Mouse (Mus musculus) heart, adult 18-20 months (tissue): ENCODE data around the gene Hagh. TPM values are rescaled to one million over a fixed set of nuclear protein-coding genes. Genes with fewer than 3 reads are reported as not detected.
A peak's percentile ranks its signal among the peaks of the same experiment; 100 is the strongest.

Experiments
- DNase-seq, 2 experiments: peaks; one replicate each; pipeline ENCODE4 v3.0.0; 2021 to 2022; ENCODE audit warnings: mixed read lengths in 1 of 2
- total RNA-seq, 2 experiments: library from RNA; stranded (reverse); gene quantifications; 2 replicates each; pipeline ENCODE4 v1.2.3; 2021

Hagh gene
- total RNA-seq, 2 experiments from 2014 or later = 86.0 to 91.0 TPM

DNA sequence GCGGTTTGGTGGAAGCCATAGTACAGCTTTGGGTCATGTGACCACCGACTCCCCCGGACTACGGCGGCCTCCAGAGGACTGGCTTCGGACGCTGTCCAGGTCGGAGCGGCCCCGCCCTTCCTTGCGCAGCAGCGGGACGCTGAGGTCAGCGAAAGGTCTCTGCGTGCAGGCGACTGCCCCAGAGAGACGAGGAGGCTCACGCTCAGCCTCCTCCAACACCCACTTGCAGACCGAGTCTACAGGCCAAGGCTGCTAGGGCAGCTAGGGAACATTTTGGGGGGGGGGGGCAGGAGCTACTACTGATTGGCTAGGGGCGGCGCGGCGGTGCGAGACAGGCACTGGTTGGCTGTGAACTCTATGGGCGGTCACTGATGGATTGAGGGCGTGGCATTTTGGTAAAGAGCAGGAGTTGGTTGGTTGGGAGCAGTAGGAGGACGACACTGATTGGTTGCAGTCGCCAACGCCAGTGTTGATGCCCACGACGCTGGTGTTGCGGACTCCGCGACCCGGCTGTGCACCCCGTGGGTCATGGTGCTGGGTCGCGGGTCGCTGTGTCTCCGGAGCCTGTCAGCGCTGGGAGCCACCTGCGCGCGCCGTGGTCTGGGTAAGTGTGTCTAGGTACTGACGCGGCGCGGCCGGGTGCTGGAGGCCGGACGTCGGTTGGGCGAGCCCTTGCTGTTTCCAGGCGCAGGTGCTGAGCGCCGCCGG, 10.3 kb downstream of the Hagh start, which contains the start of gene Fahd1:
Gene Fahd1, minus strand, starts transcription at position 300 of the 708 bp plus-strand sequence.
- DNase-seq = peak; percentile 96 to 99

DNA sequence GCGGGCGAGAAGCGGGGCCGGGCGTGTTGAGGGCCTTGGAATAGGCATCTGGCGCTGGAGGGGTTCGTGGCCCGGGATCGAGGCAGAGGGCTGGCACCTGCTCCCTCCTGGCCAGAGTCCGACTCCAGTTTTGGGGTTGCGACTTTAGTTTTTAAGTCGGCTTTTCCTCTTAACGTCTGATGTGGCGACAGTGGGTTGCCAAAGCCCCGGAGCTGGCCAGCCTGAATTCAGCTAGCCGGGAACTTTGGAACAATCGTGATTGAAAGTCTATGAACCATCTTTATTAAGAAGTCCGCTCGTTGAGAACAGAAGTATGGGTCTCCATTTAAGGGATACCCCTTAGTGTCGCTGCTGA, 10.8 kb downstream of the Hagh start:
- no peak for DNase-seq

DNA sequence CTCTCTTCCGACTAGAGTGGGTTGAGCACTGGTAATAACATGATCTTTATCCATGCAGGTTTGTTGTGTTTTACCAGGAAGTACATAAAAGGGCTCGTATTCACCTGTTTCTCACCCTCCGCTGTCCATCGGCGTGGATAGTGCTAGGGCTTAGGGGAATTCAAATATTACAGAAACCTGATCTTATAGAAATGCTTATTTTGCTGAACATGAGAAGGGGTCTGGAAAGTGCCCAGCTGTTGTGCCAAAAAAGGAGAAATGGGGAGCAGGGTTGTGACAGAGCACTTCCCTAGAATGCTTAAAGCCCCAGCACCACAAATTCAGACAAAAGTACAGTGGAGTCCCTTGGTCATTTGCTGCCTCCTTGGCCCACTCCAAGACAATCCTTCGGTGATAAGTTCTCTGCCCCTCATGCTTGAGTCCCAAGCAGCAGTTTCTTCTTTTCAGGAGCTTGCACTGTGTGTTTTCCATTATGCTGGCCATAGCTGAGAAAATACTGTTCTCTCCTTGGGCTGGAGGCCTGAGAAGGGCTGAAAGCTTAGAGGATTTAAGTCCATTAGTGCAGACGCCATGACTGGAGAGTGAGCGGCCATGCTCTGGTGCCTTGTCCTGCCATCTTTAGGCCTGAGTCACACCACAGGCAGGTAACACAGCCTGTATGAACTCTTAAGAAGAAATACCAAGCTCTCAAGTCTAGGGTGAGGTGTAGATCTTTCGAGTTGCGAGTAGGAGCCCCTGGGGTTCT, 11.6 kb downstream of the Hagh start:
- DNase-seq = peak; percentile 18 to 26

DNA sequence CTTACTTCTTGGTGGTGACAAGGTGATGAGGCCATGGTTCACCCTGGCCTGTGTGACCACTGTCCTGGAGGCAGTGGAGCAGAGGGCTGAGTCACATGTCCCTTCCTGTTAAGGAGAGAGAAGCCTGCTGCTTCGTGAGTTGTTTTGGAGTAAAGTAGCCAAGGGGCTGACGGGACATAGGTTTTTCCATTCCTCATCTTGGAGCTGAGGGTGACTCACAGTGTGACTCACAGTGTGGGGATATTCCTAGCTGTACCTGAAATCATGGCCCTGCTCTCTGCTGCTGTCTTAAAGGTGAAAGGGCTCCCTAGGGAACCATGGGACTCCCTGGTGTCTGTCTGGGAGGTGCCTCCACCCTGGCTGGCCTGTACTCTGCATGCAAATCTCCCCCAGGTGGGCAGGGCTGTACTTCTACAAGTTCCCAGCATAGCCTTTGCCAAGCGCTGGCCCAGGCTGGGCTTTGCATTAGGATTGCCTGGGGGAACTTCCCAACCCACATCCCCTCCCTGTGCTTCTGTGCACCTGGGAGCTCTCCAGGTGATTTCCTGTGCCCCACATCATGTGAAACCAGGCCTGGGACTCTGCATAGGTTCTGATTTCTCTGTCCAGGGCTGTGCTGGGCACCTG, 16.0 kb downstream of the Hagh start:
- no peak for DNase-seq

DNA sequence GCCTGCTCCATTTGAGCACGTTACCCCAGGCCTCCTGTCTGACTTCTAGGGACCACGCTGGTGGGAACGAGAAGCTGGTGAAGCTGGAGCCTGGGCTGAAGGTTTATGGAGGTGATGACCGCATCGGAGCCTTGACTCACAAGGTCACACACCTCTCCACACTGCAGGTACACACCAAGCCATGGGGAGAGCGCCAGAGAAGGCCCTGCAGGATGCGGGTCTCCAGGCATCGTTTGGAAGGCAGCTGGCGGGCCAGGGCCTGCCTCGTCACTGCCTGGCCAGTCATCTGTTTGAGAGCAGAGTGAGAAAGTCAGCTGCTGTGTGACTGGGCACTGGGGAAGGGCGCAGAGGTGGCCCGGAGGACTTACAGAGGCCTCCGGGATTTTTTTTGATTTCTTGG, 16.6 kb downstream of the Hagh start:
- no peak for DNase-seq

- DNase-seq = no peak
Measured at GRCm38 (mm10) chr17:24857831-24858470, 18.0 kb downstream of the Hagh start.

GRCm38 (mm10) chr17:24858967-24859366, 19.0 kb downstream of the Hagh start:
- DNase-seq = no peak

DNA sequence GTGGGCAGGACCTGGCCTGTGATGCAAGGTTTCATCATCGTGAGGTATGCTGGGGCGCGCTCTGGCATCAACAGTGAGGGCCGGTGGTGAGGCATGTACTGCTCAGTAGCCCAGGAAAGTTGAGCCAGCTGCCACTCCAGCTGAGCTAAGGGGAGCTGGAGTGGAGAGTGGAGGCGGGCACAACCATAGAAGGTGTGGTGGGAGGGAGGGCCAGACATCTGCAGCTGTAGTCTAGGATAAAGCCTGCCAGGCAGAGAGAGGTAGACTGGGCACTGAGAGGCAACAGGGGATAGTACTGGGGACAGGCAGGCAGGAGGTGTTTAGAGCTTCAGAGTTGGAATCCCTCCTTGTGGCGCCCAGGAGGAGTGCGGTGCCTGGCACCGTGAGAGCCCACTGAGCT, 20.1 kb downstream of the Hagh start:
- no peak for DNase-seq

DNA sequence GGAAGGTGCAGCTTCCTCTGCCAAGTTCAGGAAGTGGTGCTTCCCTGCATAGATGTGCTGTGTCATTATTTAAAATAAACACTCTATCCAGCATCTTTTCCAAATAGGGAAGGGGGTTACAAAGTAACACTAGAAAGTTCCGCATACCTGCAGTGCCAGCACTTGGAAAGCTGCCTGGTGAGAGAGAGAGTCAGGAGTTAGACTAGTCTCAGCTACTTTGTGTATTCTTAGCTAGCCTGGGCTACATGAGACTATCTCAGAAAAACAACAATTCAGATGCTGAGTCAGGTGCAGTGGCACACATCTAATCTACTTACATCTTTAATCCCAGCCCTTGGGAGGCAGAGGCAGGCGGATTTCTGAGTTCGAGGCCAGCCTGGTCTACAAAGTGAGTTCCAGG, 21.8 kb downstream of the Hagh start:
- DNase-seq = no peak

DNA sequence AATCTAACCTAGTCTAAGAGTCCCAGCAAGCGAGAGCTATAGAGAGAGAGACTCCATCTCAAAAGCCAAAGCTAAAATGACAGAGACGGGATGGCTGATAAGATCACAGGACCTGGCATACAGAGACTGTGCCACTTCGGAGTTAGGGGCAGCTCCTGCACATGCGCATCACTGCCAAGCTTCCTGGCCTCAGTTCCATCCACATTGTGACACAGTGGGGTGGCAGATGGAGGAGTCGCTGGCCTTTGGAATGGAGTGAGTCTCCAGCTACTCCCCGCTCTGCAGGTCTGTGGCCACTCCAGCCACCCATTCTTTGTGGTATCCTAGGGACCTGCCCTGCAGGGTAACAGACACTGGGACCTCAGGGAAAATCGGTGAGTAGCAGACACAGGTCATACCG, 25.8 kb downstream of the Hagh start, which contains the start of gene Igfals:
Gene Igfals, plus strand, starts transcription at position 222 of the 400 bp plus-strand sequence.
- DNase-seq = no peak

DNA sequence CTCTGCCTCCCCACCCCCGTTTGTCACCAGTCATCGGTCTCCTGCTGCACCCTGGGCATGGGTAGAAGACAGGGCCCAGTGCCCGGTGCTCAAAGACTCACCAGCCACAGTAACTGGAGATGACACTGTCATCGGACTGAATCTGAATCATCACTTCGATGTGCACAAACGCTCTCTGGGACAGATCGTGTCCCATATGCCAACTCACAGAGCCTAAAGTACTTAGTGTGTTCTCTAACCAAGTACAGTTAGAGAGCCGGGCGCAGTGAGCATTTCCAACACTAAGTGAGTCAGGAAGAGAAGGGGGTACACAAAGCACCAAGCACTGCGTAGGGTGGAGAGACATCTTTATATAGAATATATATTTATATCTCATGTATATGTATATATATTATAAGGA, 28.0 kb downstream of the Hagh start:
- DNase-seq = no peak

GRCm38 (mm10) chr17:24873695-24874404, 33.9 kb downstream of the Hagh start:
- DNase-seq = no peak

- no peak for DNase-seq
Measured at GRCm38 (mm10) chr17:24874405-24874745, 34.4 kb downstream of the Hagh start.

GRCm38 (mm10) chr17:24874989-24875388, 35.0 kb downstream of the Hagh start:
- no peak for DNase-seq

DNA sequence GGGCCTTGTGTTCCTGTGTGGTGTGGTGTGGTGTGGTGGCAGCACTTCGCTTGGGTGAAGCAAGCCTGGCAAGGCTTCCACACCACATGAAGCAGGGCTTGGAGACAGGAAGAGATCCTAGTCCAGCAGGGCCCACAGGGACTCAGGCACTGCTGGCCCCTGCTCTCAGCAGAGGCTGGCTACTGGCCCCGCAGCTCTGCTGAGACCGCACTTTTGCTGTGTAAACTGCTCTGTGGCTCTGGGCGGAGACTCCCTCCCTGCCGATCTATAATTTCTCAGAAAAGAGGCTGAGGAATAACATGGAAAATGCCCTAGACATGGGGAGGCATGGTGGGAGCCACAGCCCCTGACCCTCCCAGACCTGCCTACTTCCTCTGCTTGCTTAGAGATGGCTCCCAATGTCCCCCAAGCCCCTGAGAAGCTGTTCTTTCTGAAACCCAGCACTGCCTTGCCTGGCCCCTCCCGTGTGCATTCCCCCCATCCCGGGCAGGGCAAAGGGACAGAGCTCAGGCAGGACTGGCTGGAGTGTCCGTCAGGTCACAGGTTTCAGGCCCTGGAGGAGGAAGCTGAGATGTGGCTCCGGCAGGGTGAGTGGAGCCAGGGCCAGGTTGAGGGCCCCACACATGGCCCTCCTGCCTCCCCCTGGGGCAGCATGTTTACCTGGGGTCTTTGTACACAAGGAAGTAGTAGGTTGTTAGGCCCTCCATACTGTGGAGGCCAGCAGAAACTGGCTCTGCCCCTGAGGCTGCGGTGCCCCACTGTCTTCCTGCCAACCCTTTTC, 37.6 kb downstream of the Hagh start:
- DNase-seq = peak; percentile 25 to 44

DNA sequence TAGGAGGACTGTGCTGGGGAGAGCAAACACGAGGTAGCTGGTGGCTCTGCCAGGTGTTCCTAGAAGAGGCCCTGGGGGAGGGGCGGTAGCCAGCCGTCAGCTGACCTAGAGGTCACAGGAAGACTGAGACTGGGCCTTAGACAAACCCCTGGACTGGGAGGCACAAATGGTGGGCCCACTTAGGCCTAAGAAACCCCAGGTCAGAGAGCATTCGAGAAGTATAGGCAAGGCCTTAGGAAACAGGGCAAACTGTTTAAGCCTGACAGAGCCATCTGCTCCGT, 38.1 kb downstream of the Hagh start:
- peak; percentile 79 to 81 for DNase-seq

GRCm38 (mm10) chr17:24878531-24878930, 38.6 kb downstream of the Hagh start:
- DNase-seq = no peak

GRCm38 (mm10) chr17:24881738-24882440, 41.9 kb downstream of the Hagh start:
- DNase-seq = peak; percentile 27 to 55

DNA sequence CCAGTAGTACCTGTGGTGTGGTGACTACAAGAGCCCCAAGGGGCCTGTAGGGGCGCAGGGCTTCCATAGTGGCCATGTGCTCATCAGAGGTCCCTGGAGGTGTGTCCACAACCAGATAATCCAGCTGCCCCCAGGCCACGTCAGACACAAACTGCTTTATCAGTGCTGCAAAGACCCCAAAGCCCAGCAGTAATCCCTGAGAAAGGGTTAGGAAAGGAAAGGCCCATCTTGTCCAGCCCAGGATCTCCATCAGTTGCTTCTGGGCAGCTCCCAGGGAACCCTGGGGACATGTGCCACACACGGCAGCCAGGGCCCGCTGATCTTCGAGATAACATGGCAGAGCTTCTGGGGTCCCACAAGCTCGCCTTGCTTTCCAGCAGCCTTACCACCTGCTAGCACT, 44.4 kb downstream of the Hagh start:
- DNase-seq = no peak

GRCm38 (mm10) chr17:24885356-24886133, 45.6 kb downstream of the Hagh start:
- no peak for DNase-seq
